Mouse (Mus musculus) midbrain, embryonic 10.5 days (tissue): ENCODE results near the gene Plekhg2. TPM values are rescaled to one million over a fixed set of nuclear protein-coding genes. Genes with fewer than 3 reads are reported as not detected.

Experiments
- DNase-seq: peaks from one replicate; pipeline ENCODE4 v3.0.0-alpha.2; 2017; ENCODE audit warnings: low spot score
- H3K27ac ChIP-seq: fragments of 300-500 bp; sonication (generic); replicated peaks from 2 replicates; pipeline ENCODE4 v1.5.1; 2016; ENCODE audit warnings: mild to moderate bottlenecking
- H3K27me3 ChIP-seq: fragments of 300-500 bp; sonication (generic); 2 replicates; pipeline ENCODE4 v1.6.1; 2016; ENCODE audit warnings: low read depth, mild to moderate bottlenecking; ENCODE audit not compliant: poor library complexity, severe bottlenecking
- H3K36me3 ChIP-seq: fragments of 300-500 bp; sonication (generic); 2 replicates; pipeline ENCODE4 v1.6.1; 2016; ENCODE audit warnings: mild to moderate bottlenecking, moderate library complexity
- H3K4me1 ChIP-seq: fragments of 300-500 bp; sonication (generic); 2 replicates; pipeline ENCODE4 v1.6.1; 2016
- H3K4me3 ChIP-seq: fragments of 300-500 bp; sonication (generic); 2 replicates; pipeline ENCODE4 v1.5.1; 2016; ENCODE audit warnings: mild to moderate bottlenecking, moderate library complexity
- H3K9me3 ChIP-seq: fragments of 300-500 bp; sonication (generic); replicated peaks from 2 replicates; pipeline ENCODE4 v1.6.1; 2016; ENCODE audit warnings: mild to moderate bottlenecking
- WGBS: fragments of 180-500 bp; shearing (Covaris S2); methylation state at CpG from one replicate; pipeline ENCODE4 v1.1.7; 2016; 5-methylcytosine and 5-hydroxymethylcytosine counted together
- polyA plus RNA-seq: library from polyadenylated mRNA; unstranded; fragments of >200 nt; fragmentation: Nextera tagmentation; extraction: Ambion mirVana; gene quantifications from 2 replicates; pipeline ENCODE4 v1.2.1, GENCODE M21; 2016

Plekhg2 gene
- polyA plus RNA-seq, 1 experiment from 2014 or later, result 69.7 TPM

DNA sequence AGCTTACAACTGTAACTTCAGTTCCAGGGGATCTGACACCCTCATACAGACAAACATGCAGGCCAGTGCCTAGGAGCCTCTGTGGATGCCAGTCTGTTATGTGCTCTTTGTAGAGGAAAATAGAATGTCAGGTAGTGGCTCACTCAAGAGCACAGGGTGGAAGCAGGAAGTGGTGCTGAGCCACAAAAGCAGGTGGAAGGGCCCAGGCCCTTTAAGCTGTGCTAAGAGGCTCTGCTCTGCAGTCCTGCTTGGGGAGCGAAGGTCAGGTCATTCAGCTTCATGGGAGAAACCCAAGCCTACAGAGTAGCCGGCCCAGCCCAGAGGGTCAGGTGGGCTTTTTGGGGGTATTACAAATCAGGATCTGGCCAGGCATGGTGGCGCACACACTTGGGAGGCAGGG is 17.2 kb downstream of the Plekhg2 start:
- no peak for DNase-seq
- Histone ChIP-seq H3K27ac (no peak overlapping the region), H3K27me3 (no peaks in the 10 kb centered on the region), H3K36me3 (peaks cover 55% of the 10 kb centered on the region), H3K9me3 (no peaks in the 10 kb centered on the region), H3K4me3 (no peak overlapping the region), H3K4me1 (peaks cover 50% of the 10 kb centered on the region)
- 90% methylated on average over 3 of the region's 3 CpGs for WGBS

DNA sequence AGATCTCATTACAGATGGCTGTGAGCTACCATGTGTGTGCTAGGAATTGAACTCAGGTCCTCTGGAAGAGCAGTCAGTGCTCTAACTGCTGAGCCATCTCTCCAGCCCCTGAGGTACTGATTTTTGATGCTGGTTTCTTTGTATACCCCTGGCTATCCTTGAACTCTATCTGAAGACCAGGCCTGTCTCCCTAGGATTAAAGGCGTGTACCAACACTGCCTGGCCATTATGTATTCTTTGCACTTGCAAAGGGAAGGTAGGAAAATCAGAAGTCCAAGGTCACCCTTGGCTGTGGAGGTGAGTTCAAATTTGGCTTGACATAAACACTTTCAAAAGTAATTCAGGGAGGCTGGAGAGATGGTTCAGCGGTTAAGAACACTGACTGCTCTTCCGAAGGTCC is 17.8 kb downstream of the Plekhg2 start:
- WGBS, result 89% methylated on average over 3 of the region's 3 CpGs

DNA sequence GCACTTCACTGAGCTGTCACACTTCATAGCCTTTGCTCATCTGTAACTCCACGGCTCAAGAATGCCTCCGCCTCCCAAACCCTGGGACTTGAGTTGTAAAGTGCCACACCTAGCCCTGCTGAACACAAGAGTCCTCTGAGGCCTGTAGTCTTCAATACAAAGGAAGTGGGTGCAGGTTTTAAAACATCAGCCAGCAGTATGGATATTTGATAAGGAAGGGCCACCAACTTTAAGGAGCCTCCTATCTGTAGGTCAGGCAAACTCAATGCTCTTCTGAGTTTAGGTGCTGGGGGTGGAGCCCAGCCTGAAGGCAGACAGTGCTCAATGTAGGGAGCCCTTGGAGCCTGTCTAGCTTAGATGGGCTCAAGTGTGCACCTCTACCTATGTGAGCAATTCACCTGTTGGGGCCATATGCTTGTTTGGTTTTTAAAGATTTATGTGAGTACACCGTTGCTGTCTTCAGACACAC is 18.3 kb downstream of the Plekhg2 start:
- 90% methylated on average over 3 of the region's 3 CpGs for WGBS
- no peaks in the 10 kb centered on the region for H3K27me3 ChIP-seq
- peaks cover 45% of the 10 kb centered on the region for H3K36me3 ChIP-seq
- H3K4me3 ChIP-seq, result no peak overlapping the region
- H3K9me3 ChIP-seq, result no peaks in the 10 kb centered on the region
- H3K27ac ChIP-seq, result no peak overlapping the region
- DNase-seq, result no peak
- H3K4me1 ChIP-seq, result peaks cover 53% of the 10 kb centered on the region

More for the DNA sequence above, 17.8 kb downstream of the Plekhg2 start:
- Histone ChIP-seq H3K4me3 (no peak overlapping the region), H3K4me1 (peaks cover 53% of the 10 kb centered on the region), H3K27ac (no peak overlapping the region), H3K9me3 (no peaks in the 10 kb centered on the region), H3K27me3 (no peaks in the 10 kb centered on the region), H3K36me3 (peaks cover 49% of the 10 kb centered on the region)
- no peak for DNase-seq

DNA sequence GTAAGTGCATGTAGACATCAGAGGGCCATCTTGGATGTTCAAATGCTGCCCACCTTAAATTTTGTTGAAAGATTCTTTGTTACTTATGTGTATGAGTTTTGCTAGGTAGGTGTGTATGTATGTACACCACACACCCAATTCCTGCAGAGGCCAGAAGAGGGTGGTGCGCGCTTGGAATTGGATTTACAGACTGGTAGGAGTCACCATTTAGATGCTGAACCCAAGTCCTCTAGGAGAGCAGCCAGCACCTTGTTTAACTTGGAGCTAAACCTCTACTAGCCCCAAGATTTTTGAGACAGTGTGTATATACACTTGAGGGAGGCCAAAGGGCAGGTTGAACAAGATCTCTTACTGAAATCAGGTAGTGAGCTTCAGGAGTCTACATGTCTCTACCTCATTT is 19.1 kb downstream of the Plekhg2 start:
- WGBS, result 96% methylated on average over 2 of the region's 2 CpGs
- Histone ChIP-seq H3K27ac (no peak overlapping the region), H3K36me3 (peaks cover 40% of the 10 kb centered on the region), H3K4me3 (no peak overlapping the region), H3K27me3 (no peaks in the 10 kb centered on the region), H3K9me3 (no peaks in the 10 kb centered on the region), H3K4me1 (peaks cover 44% of the 10 kb centered on the region)
- no peak for DNase-seq

DNA sequence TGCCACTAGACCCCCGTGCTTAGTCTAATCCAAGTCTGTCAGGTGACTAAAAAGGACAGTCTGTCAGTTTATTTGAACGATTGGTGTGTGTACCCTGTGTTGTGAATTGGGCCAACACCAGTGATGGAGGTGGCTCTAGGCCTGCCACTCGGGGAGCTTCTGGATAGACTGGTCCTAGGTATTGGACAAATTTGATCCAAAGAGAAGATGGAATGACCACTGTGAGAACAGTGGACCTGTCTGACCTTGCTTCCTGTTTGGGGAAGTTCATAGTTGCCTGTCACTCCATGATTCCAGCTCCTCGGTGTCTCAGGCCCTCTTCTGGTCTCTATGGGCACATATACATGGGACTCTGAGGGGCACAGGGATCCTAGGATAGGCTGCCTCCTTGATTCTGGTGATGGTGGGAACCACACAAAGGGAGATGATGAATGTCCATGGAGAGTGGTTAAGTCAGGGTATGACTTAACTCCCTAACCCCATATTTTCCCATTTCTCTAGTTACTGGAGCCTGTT is 20.7 kb downstream of the Plekhg2 start:
- WGBS, result 48% methylated on average over 4 of the region's 4 CpGs
- peak overlapping the region; percentile 87 for H3K4me3 ChIP-seq
- H3K9me3 ChIP-seq, result no peaks in the 10 kb centered on the region
- peak overlapping the region; percentile 95 for H3K27ac ChIP-seq
- DNase-seq, result peak; percentile 12
- H3K36me3 ChIP-seq, result peaks cover 40% of the 10 kb centered on the region
- H3K4me1 ChIP-seq, result peaks cover 29% of the 10 kb centered on the region
- no peaks in the 10 kb centered on the region for H3K27me3 ChIP-seq

DNA sequence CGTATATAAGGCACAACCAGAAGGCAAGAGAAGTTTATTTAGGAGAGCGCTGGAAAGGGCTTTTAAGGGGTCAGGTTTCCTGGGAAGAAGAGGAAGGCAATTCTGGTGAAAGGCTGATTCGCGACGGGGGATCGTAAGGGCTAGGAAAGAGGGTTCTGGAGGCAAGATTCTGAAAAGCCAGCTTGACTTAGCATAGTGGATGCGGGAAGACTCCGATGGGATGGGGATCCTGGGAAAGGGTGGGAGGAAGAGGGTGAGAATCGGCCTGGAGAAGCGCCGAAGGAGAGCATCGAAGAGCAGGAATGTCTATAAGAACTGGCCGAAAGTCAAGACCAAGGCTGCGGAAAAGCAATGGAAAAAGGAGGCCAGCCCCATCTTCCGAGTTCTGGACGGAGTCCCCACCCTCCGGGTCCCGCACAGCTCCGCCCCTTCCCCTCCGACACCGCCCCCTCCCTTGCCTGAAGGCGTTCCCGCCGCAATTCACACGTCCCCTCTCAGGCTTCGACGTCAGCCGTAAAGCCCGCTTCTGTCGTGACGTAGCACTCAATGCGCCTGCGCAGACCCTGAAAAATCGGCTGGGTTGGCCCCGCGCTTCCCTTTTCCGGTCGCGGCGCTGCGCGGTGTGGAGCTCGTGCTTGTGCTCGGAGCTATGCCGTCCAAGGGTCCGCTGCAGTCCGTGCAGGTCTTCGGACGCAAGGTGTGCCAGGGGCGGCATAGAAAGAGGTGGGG is 22.1 kb downstream of the Plekhg2 start, which contains the start of gene Rps16:
TSS of gene Rps16 (plus strand) at position 498 of the 729 bp plus-strand sequence.
- peak; percentile 99 for DNase-seq
- H3K9me3 ChIP-seq, result no peaks in the 10 kb centered on the region
- H3K4me3 ChIP-seq, result peak within 1 kb of the TSS; percentile 87
- H3K36me3 ChIP-seq, result peaks cover 38% of the 10 kb centered on the region
- H3K27ac ChIP-seq, result peak within 1 kb of the TSS; percentile 95
- H3K27me3 ChIP-seq, result no peaks in the 10 kb centered on the region
- H3K4me1 ChIP-seq, result peaks cover 24% of the 10 kb centered on the region
- under 1% methylated on average over 50 of the region's 50 CpGs for whole genome bisulfite sequencing

DNA sequence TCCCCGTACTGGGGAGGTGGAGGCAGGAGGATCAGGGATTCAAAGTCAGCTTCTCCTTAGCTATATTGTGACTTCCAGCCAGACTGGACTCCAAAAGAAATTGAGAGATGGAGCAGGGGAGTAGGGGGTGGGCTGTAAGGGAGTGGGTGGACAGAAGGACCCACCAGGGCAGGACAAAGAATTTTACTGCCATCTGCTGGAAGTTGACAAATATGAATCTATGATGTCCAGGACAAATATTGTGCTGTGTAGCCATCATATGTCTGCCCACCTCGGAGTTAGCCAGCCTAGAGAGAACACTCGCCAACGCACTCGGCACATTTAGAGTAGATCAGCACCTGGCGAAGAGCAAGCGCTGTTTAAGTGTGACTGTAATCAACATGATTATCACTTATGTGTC is 23.8 kb downstream of the Plekhg2 start:
- Histone ChIP-seq H3K36me3 (peaks cover 21% of the 10 kb centered on the region), H3K4me3 (no peak overlapping the region), H3K4me1 (peaks cover 24% of the 10 kb centered on the region), H3K9me3 (no peaks in the 10 kb centered on the region), H3K27me3 (no peaks in the 10 kb centered on the region), H3K27ac (no peak overlapping the region)
- 83% methylated on average over 7 of the region's 7 CpGs for WGBS
- DNase-seq, result peak; percentile 11

DNA sequence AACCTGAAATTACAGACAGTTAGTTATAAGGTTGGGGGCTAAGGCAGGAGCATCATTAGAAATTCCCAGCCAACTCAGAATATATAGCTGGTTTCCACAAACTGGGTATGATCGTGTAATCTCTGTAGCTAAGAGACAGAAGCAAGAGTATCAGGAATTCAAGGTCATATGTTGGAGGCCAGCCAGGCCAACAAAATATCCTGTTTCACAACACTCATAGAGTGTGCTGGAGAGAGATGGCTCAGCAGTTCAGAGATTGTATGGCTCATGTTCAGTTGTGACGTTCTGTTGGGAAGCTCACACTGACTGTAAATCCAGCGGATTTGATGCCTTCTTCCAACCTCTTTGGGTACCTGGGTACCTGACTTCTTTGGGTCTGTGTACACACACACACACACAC is 24.7 kb downstream of the Plekhg2 start:
- Histone ChIP-seq H3K27ac (no peak overlapping the region), H3K27me3 (no peaks in the 10 kb centered on the region), H3K4me3 (no peak overlapping the region), H3K4me1 (peaks cover 24% of the 10 kb centered on the region), H3K9me3 (no peaks in the 10 kb centered on the region), H3K36me3 (peaks cover 13% of the 10 kb centered on the region)
- 81% methylated on average over 3 of the region's 3 CpGs for WGBS
- no peak for DNase-seq

DNA sequence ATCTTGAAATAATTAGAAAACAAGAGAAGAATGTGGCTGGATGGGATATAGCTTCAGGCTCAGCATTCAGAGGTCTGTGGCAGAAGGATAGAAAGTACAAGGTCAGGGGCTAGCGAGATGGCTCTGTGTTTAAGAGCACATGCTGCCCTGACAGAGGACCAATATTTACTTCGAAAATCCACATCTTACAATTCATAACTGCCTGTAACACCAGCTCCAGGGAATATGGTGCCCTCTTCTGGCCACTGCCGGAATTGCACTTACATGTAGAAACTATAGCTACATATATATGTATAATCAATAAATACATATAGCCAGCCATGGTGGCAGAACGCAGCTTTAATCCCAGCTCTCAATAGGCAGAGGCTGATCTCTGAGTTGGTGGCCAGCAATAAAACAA is 27.8 kb downstream of the Plekhg2 start:
- Histone ChIP-seq H3K4me1 (peaks cover 25% of the 10 kb centered on the region), H3K27ac (no peak overlapping the region), H3K36me3 (no peaks in the 10 kb centered on the region), H3K9me3 (no peaks in the 10 kb centered on the region), H3K4me3 (no peak overlapping the region), H3K27me3 (no peaks in the 10 kb centered on the region)
- DNase-seq, result peak; percentile 79
- WGBS, result 16% methylated on average over 4 of the region's 4 CpGs

DNA sequence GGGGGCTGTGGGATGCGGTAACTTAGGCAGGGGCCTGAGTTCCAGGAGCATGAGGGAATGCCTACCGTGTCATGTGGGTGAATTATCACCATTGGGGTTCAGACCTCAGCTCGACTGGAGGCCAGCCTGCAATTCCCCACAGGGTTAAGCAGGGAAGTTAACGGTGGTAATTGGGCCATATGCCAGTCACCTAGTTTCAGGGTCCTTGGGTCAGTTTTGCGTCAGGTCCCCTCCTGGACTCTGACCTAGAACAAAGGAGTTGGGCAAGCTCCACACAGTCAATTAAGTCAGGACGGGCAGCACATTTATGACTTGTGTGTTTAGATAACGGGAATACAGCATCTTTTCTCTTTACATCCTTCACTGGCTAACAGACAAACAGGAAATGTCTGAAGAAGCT is 31.0 kb downstream of the Plekhg2 start:
- no peak overlapping the region for H3K27ac ChIP-seq
- no peaks in the 10 kb centered on the region for H3K27me3 ChIP-seq
- WGBS, result 61% methylated on average over 7 of the region's 7 CpGs
- no peak for DNase-seq
- no peak overlapping the region for H3K4me3 ChIP-seq
- no peaks in the 10 kb centered on the region for H3K9me3 ChIP-seq
- H3K4me1 ChIP-seq, result peaks cover 34% of the 10 kb centered on the region
- no peaks in the 10 kb centered on the region; the same call in 1 of the 2 replicates for H3K36me3 ChIP-seq

DNA sequence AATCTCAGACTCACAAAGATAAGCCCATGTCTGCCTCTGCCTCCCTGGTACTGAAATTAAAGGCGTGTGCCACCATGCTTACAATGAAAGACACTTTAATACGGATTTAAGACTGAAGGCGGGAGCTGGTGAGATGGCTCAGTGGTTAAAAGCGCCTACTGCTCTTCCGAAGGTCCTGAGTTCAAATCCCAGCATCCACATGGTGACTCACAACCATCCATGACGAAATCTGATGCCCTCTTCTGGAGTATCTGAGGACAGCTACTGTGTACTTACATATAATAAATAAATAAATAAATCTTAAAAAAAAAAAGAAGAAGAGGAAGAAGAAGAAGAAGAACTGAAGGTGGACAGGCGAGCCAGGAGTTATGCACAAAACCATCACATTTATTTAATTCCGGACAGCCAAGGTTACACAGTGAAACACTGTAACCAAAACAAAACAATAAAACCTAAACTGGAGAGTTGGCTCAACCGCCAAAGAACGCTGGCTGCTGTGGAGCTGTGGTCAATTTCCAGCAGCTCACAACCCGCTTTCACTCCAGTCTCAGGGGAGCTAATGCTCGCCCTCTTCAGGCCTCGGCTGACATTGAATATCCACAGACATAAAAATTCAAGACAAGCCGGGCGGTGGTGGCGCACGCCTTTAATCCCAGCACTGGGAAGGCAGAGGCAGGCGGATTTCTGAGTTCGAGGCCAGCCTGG is 33.0 kb downstream of the Plekhg2 start:
- Histone ChIP-seq H3K9me3 (no peaks in the 10 kb centered on the region), H3K36me3 (peaks cover 19% of the 10 kb centered on the region), H3K27me3 (no peaks in the 10 kb centered on the region), H3K4me3 (peak overlapping the region; percentile 89), H3K27ac (peak overlapping the region; percentile 94), H3K4me1 (peaks cover 37% of the 10 kb centered on the region)
- WGBS, result 79% methylated on average over 19 of the region's 19 CpGs
- peak; percentile 36 for DNase-seq

DNA sequence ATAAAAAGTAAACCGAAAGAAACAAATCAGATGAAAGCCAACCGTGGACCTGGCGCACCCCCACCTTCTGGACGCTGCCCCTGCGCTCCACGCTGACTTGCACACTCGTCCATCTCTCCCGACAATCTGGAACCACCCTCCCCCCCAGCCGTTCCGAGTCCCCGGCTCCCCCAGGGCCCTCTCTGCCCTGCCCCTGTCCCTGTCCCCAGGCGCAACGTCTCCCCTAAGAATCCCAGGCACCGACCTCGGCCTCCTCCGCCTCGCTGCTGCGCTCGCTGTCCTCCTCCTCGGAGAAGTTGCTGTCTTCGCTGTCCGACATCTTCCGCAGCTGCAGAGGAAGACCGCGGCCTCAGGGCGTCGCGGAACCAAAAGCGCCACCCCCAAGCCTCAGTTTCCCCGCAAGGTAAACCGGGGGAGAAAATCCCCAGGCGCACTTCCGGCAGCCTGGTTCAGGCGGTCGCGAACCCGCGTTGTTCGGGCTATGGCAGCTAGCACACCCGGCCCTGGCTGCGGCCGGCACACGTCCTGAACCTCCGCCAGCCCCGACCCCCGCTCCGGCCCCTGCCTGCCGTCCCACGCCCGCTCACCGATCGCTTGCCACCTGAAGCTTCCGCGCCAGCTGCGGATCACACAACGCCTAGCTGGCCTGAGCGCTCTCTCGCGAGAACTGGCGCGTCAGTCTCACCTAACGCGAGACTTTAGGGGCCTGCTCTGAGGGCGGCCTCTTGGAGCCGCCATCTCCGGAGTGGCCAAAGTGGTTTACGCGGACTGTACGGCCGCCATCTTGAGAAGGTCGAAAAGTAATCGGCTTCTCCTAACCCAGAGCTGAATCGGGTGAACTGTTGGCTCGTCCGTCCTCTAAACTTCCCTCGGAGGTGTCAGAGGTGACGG is 34.0 kb downstream of the Plekhg2 start, which contains the start of gene Supt5:
TSS of gene Supt5 (minus strand) at position 639 of the 891 bp plus-strand sequence.
- under 1% methylated on average over 77 of the region's 77 CpGs for WGBS
- peak within 1 kb of the TSS; percentile 94 for H3K27ac ChIP-seq

More for the DNA sequence above, 34.0 kb downstream of the Plekhg2 start, which contains the start of gene Supt5:
- H3K9me3 ChIP-seq, result no peaks in the 10 kb centered on the region
- peaks cover 37% of the 10 kb centered on the region for H3K4me1 ChIP-seq
- H3K4me3 ChIP-seq, result peak within 1 kb of the TSS; percentile 89
- no peaks in the 10 kb centered on the region for H3K27me3 ChIP-seq
- DNase-seq, result peak; percentile 97
- peaks cover 25% of the 10 kb centered on the region for H3K36me3 ChIP-seq
